Mouse (Mus musculus) intestine, embryonic 14.5 days (tissue): ENCODE results near the gene Hck. TPM values are rescaled to one million over a fixed set of nuclear protein-coding genes. Genes with fewer than 3 reads are reported as not detected.

Experiments
- ATAC-seq: fragments of 200-750 bp; cut with Nextera tagmentation; replicated peaks from 2 replicates; pipeline ENCODE4 v1.8.0; 2017; ENCODE audit warnings: low read depth, moderate number of reproducible peaks, moderate TSS enrichment, moderate library complexity; ENCODE audit not compliant: low FRiP score, low TSS enrichment
- DNase-seq: peaks from one replicate; pipeline ENCODE4 v3.0.0-alpha.2; 2018; ENCODE audit warnings: low spot score
- H3K27ac ChIP-seq: fragments of 300-500 bp; sonication (generic); 2 replicates; pipeline ENCODE4 v1.5.1; 2014; ENCODE audit warnings: low read depth, mild to moderate bottlenecking, control low read depth
- H3K27me3 ChIP-seq: fragments of 300-500 bp; sonication (generic); replicated peaks from 2 replicates; pipeline ENCODE4 v1.6.1; 2014; ENCODE audit warnings: low read length, control low read depth; ENCODE audit not compliant: control insufficient read depth, insufficient read depth
- H3K36me3 ChIP-seq: fragments of 300-500 bp; sonication (generic); 2 replicates; pipeline ENCODE4 v1.6.1; 2014; ENCODE audit warnings: low read length, control low read depth; ENCODE audit not compliant: control insufficient read depth, insufficient read depth
- H3K4me1 ChIP-seq: fragments of 300-500 bp; sonication (generic); replicated peaks from 2 replicates; pipeline ENCODE4 v1.6.1; 2014; ENCODE audit warnings: low read length, control low read depth, mixed read lengths; ENCODE audit not compliant: control insufficient read depth, insufficient read depth
- H3K4me2 ChIP-seq: fragments of 300-500 bp; sonication (generic); 2 replicates; pipeline ENCODE4 v1.6.1; 2014; ENCODE audit warnings: low read length
- H3K4me3 ChIP-seq: fragments of 300-500 bp; sonication (generic); 2 replicates; pipeline ENCODE4 v1.5.1; 2014; ENCODE audit warnings: low read depth, low read length, control low read depth, mixed read lengths
- H3K9ac ChIP-seq: fragments of 300-500 bp; sonication (generic); 2 replicates; pipeline ENCODE4 v1.6.1; 2014; ENCODE audit warnings: mild to moderate bottlenecking, low read length
- H3K9me3 ChIP-seq: fragments of 300-500 bp; sonication (generic); 2 replicates; pipeline ENCODE4 v1.6.1; 2016; ENCODE audit warnings: low read length, control low read depth; ENCODE audit not compliant: control insufficient read depth
- WGBS: fragments of 180-500 bp; shearing (Covaris S2); extraction: QIAGEN DNeasy Blood & Tissue Kit; methylation state at CpG from one replicate; pipeline ENCODE4 v1.1.7; 2014; 5-methylcytosine and 5-hydroxymethylcytosine counted together
- polyA plus RNA-seq: library from polyadenylated mRNA; unstranded; fragments of >200 nt; fragmentation: Nextera tagmentation; extraction: Ambion mirVana; gene quantifications from 2 replicates; pipeline ENCODE4 v1.2.1, GENCODE M21; 2014

Hck gene
- polyA plus RNA-seq, 1 experiment from 2014 or later = 4.5 TPM

DNA sequence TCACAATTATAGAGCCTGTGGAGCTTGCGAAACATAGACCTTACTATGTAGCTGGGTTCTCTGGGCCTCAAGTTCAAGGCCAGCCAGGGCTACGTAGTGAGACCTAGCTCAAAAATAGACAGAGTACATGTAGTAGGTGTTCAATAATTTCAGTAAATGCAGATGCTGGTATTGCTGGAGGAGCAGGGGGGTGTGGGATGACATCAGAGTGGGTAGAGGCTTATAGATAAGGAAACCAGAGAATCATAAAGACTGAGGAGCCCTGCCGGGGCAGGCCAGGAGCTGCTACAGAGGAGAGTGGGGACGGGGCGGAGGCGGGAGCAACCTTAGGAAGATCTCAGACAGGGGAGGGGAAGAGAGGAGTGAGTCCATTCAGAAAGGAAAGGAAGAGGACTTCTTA, 22.7 kb upstream of the Hck start:
- no peak overlapping the region for H3K4me3 ChIP-seq
- no peak for DNase-seq
- no peak overlapping the region for H3K4me2 ChIP-seq
- no peak overlapping the region for H3K27ac ChIP-seq
- H3K36me3 ChIP-seq = no peaks in the 10 kb centered on the region
- no peaks in the 10 kb centered on the region for H3K4me1 ChIP-seq
- no peaks in the 10 kb centered on the region for H3K27me3 ChIP-seq
- no peak overlapping the region for H3K9ac ChIP-seq
- 75% methylated on average over 6 of the region's 6 CpGs for WGBS
- no peaks in the 10 kb centered on the region for H3K9me3 ChIP-seq
- no peak for ATAC-seq

DNA sequence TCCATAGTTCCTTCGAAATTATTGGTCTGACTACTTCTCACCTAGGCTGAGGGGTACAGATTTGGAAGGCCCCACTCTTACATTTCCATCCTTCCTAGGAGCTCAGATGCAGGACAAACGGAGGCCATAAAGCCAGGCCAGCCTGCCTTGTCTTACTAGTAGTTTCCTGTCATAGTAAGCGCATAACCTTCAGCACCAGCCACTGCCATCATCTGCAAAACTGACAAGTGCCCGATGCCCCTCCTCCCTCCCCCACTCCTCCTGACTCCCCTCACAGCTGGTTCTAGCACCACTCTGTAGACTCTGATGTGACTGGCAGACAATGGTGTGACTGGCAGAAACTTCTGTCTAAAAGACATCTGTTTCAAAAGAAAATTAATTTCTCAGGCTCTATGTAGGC, 22.1 kb upstream of the Hck start:
- H3K27me3 ChIP-seq = no peaks in the 10 kb centered on the region
- no peak for DNase-seq
- no peak overlapping the region for H3K4me2 ChIP-seq
- H3K27ac ChIP-seq = no peak overlapping the region
- no peak overlapping the region for H3K4me3 ChIP-seq
- no peaks in the 10 kb centered on the region for H3K9me3 ChIP-seq
- no peaks in the 10 kb centered on the region for H3K4me1 ChIP-seq
- ATAC-seq = no peak
- H3K9ac ChIP-seq = no peak overlapping the region
- 94% methylated on average over 4 of the region's 4 CpGs for WGBS
- H3K36me3 ChIP-seq = no peaks in the 10 kb centered on the region

DNA sequence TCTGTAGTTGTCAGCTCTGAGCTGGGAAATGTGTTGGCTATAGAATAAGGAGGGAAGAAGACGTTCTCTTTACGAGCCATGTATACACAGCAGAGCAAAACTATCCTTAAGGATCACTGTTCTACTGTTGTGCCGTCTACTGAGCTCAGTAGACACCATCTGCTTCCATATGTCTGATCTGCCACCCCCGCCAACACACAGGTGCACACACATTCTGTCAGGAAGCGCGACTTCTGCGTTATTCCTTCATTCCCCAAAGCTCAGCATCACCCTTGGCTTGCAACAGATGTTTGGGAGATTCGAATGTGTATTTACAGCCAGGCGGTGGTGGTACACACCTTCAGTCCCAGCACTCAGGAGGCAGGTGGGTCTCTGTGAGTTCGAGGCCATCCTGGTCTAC, 21.2 kb upstream of the Hck start:
- ATAC-seq (no peak), DNase-seq (no peak)
- Histone ChIP-seq H3K36me3 (no peaks in the 10 kb centered on the region), H3K9ac (no peak overlapping the region), H3K27ac (no peak overlapping the region), H3K4me3 (no peak overlapping the region), H3K27me3 (no peaks in the 10 kb centered on the region), H3K4me1 (no peaks in the 10 kb centered on the region), H3K4me2 (no peak overlapping the region), H3K9me3 (no peaks in the 10 kb centered on the region)
- 84% methylated on average over 10 of the region's 10 CpGs for WGBS

DNA sequence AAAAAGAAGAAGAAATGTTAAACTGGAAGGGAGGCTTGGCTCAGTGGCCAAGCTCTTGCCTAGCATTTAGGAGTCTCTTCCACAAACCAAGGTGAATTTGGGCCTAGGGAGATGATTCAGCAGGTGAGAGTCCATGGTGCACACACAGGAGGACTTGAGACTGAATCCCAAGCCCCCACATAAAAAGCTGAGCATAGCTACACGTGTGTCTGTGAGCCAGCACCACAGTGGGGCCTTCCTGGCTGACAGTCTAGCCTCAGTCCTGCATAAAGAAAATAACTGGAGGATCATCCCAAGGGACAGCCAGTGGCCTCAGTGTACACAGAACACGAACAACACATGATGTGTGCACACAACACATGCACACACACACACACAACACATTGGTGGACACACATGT, 19.0 kb upstream of the Hck start:
- H3K36me3 ChIP-seq = no peaks in the 10 kb centered on the region
- no peak overlapping the region for H3K9ac ChIP-seq
- no peaks in the 10 kb centered on the region for H3K4me1 ChIP-seq
- H3K9me3 ChIP-seq = no peaks in the 10 kb centered on the region
- no peaks in the 10 kb centered on the region for H3K27me3 ChIP-seq
- 50% methylated on average over 2 of the region's 2 CpGs for WGBS
- no peak overlapping the region for H3K4me3 ChIP-seq
- no peak for DNase-seq
- no peak overlapping the region for H3K27ac ChIP-seq
- ATAC-seq = no peak
- H3K4me2 ChIP-seq = no peak overlapping the region

DNA sequence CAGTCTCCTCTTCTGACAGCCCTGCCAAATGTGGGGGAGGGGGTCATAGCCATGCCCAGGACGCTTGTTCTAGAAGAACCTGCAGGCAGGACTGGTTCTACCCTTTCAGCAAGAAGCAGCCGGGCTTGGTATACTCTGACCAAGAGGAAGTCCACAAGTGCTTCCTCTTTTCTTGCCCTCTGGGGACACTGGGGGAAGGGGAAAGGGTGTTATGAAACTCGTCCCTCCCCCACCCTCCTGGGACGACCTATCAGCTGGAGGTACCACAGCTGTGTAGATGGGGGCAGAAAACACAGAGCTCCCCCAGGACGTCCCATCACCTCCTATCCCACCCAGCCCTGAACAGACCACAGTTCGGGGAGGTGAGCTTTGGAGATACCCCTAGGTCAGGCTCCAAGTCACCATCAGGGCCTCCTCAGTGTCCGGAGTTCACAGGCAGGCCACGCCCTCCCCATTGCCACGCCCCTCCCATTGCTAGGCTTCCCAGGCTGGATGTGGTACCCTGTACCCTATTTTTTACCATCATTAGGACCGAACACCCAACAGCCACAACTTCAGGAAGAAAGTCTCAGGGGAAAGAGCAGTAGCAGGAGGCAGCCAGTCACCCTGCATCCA, 17.6 kb upstream of the Hck start:
- no peak overlapping the region for H3K9ac ChIP-seq
- H3K27me3 ChIP-seq = no peaks in the 10 kb centered on the region
- H3K36me3 ChIP-seq = no peaks in the 10 kb centered on the region
- no peak for ATAC-seq
- 32% methylated on average over 10 of the region's 10 CpGs for WGBS
- H3K27ac ChIP-seq = no peak overlapping the region
- H3K9me3 ChIP-seq = no peaks in the 10 kb centered on the region
- no peaks in the 10 kb centered on the region for H3K4me1 ChIP-seq
- H3K4me3 ChIP-seq = no peak overlapping the region
- DNase-seq = no peak
- H3K4me2 ChIP-seq = no peak overlapping the region

DNA sequence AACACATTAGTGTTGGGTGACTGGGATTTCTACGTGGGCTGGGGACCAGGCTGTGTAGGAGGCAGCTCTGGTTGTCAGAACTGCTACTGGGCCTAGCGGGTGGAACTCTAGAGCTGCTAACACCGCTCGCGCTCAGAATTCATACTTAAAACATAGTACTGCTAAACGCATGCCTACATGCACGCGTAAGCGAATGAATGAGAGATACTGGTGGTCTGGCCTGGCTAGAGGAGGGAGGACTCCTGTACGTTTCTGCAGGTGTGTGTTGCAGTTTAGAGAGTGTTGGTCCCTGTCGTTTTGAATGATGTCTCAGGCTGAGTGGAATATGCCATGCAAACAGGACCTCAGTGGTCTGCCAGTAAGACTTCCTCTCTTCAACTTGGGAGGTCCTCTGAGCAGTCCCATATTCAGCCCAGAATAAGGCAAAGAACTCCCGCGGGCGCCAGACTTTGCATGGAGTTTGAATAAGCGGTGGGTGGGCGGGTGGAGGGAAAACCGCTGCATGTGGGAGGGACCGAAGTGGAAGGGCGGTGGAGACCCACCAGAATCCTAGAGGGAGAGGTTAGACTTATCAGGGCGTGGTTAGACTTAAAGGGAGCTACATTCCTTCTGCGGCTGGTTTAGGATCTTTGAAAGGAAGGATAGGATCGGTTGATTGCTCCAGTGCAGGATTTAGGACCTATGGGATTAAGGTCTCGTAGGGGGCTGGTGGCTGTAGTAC, 1.1 kb upstream of the Hck start:
- Histone ChIP-seq H3K36me3 (no peaks in the 10 kb centered on the region), H3K9me3 (no peaks in the 10 kb centered on the region), H3K27ac (no peak overlapping the region), H3K4me1 (0 out of 2 replicates have a peak, but pooled peaks cover 6% of the 10 kb centered on the region), H3K4me2 (peak overlapping the region; percentile 75), H3K27me3 (peaks cover 60% of the 10 kb centered on the region), H3K9ac (no peak overlapping the region), H3K4me3 (no peak overlapping the region)
- DNase-seq (peak; percentile 52), ATAC-seq (no peak)
- WGBS = 33% methylated on average over 23 of the region's 23 CpGs

DNA sequence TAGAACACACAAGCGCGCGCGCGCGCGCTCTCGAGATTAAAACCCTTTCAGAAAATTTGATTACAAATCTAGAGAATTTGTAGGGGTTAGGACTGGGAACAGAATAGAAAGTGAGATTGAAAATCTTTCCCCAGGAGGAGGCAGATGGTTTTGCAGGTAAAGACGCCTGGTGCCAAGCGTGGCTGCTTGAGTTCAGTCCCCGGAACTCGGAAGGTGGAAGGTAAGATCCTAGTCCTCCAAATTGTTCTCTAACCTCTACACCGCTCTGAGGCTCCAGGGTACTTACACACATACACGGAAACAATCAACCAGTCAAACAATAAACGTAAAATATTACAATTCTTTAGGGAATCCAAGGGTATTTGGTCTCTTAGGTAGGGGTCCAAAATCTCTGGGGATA, 466 bp upstream of the Hck start:
- Histone ChIP-seq H3K27ac (no peak overlapping the region), H3K36me3 (no peaks in the 10 kb centered on the region), H3K27me3 (peaks cover 60% of the 10 kb centered on the region), H3K4me3 (peak overlapping the region; percentile 43), H3K9ac (no peak overlapping the region), H3K4me1 (0 out of 2 replicates have a peak, but pooled peaks cover 6% of the 10 kb centered on the region), H3K4me2 (peak overlapping the region; percentile 75), H3K9me3 (no peaks in the 10 kb centered on the region)
- no peak for ATAC-seq
- peak; percentile 52 for DNase-seq
- 4% methylated on average over 15 of the region's 15 CpGs for WGBS

DNA sequence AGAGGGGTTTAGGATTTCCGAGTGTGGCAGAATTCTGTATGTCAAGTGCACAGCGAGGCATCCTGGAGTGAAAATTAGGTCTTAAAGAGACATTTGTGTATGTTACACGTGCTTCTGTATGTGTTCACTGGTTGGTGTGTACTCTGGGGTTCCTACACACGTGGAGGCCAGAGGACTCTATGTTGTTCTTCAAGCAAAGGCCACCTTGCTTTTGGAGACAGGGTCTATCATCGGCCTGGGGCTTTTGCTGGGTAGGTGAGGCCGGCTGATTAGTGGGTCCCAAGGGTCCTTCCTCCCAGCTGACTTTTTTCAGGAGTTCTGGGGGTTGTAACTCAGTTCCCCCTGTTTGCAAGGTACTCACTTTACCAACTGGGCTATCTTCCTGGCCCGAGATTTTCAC, 1.3 kb downstream of the Hck start:
- no peaks in the 10 kb centered on the region for H3K9me3 ChIP-seq

DNA sequence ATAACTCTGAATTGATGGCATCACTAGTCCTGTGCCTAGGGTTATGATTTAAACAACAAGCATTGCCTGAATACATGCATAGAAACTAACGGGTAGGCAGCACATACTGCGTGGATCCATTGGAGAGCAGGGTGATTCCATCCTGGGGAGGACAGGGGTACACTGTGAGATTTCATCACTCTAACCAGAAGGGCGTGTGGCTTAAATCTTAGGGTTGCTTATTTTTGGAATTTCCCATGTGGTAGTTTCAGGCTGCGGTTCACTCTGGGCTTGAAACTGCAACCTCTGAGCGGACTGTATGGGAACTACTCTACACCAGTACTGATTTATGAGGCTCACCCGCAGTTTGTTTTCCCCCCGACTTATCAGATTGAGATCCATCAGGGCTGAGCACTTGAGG, 3.0 kb downstream of the Hck start:
- no peak for ATAC-seq
- no peak for DNase-seq
- Histone ChIP-seq H3K9ac (no peak overlapping the region), H3K27me3 (peaks cover 53% of the 10 kb centered on the region), H3K4me2 (no peak overlapping the region), H3K9me3 (no peaks in the 10 kb centered on the region), H3K36me3 (no peaks in the 10 kb centered on the region), H3K4me3 (no peak overlapping the region), H3K4me1 (0 out of 2 replicates have a peak, but pooled peaks cover 6% of the 10 kb centered on the region), H3K27ac (no peak overlapping the region)
- 75% methylated on average over 7 of the region's 7 CpGs for WGBS

More for the DNA sequence above, 1.3 kb downstream of the Hck start:
- Histone ChIP-seq H3K4me2 (no peak overlapping the region), H3K27ac (no peak overlapping the region), H3K27me3 (peaks cover 62% of the 10 kb centered on the region), H3K36me3 (no peaks in the 10 kb centered on the region), H3K9ac (no peak overlapping the region), H3K4me1 (0 out of 2 replicates have a peak, but pooled peaks cover 6% of the 10 kb centered on the region), H3K4me3 (no peak overlapping the region)
- 67% methylated on average over 7 of the region's 7 CpGs for WGBS
- no peak for ATAC-seq
- no peak for DNase-seq
